ENCODE assay signal across 27 mouse cellular contexts in genomic region chr13:55840223-55840622, GRCm38 (mm10). TPM values are rescaled to one million over a fixed set of nuclear protein-coding genes. Genes with fewer than 3 reads are reported as not detected.
DNase-seq lines count a peak whose midpoint lies in the region; ATAC-seq and TF ChIP-seq lines count a peak whose summit lies in the region.
"Had no signal": no experiment of that assay in that cellular context is flagged by ENCODE, and none has a peak within 500 bp of the region (broad histone marks: within the 10 kb centered on the region; RNA-seq: fewer than 3 reads in every experiment).

No protein-coding gene starts in this region.

- TF ChIP-seq CTCF in hindbrain, postnatal 0 days (IDR thresholded peaks at IDR 0.05; ENCODE audit: low read depth): no peak
- TF ChIP-seq CTCF in layer of hippocampus, adult 2 months (conservative IDR thresholded peaks at IDR 0.05): no peak

- no peak overlapping the region for H3K4me3 ChIP-seq in hindbrain, embryonic 11.5 days (ENCODE audit: low read depth, low read length)
- no peak overlapping the region for H3K4me3 ChIP-seq in hindbrain, postnatal 0 days (ENCODE audit: low read length)
- H3K4me3 ChIP-seq in embryonic facial prominence, embryonic 10.5 days: peak overlapping the region; percentile 8; the same call in 1 of the 2 replicates
- no peak overlapping the region for H3K4me3 ChIP-seq in layer of hippocampus, adult 2 months
- H3K4me3 ChIP-seq: forebrain, embryonic 12.5 days; heart, embryonic 10.5 days; hindbrain, embryonic 15.5 days; megakaryocyte, embryonic 14.5 days; myocyte had no signal

- WGBS in hindbrain, embryonic 11.5 days: 23% methylated on average over 14 of the region's 14 CpGs
- WGBS in hindbrain, postnatal 0 days: 16% methylated on average over 14 of the region's 14 CpGs
- 37% methylated on average over 14 of the region's 14 CpGs for WGBS in embryonic facial prominence, embryonic 10.5 days

- peaks cover 74% of the 10 kb centered on the region for H3K27me3 ChIP-seq in hindbrain, embryonic 11.5 days (ENCODE audit: control insufficient read depth, insufficient read depth, low read length)
- peaks cover 76% of the 10 kb centered on the region for H3K27me3 ChIP-seq in hindbrain, postnatal 0 days (ENCODE audit: insufficient read depth, low read length)
- H3K27me3 ChIP-seq in embryonic facial prominence, embryonic 10.5 days (replicated peaks; ENCODE audit: low read depth, poor library complexity, severe bottlenecking): peaks cover 87% of the 10 kb centered on the region

- 0 out of 2 replicates have a peak, but pooled peaks cover 3% of the 10 kb centered on the region for H3K9me3 ChIP-seq in hindbrain, embryonic 11.5 days (ENCODE audit: control insufficient read depth, low read length)
- no peaks in the 10 kb centered on the region for H3K9me3 ChIP-seq in hindbrain, postnatal 0 days (ENCODE audit: low read length)
- H3K9me3 ChIP-seq in embryonic facial prominence, embryonic 10.5 days: peaks cover 6% of the 10 kb centered on the region
- H3K9me3 ChIP-seq: hindbrain, embryonic 15.5 days had no signal

- H3K4me2 ChIP-seq in hindbrain, embryonic 11.5 days (replicated peaks; ENCODE audit: low read depth, low read length): no peak overlapping the region
- H3K4me2 ChIP-seq in hindbrain, postnatal 0 days (ENCODE audit: low read depth, low read length): no peak overlapping the region
- H3K4me2 ChIP-seq: forebrain, embryonic 12.5 days; hindbrain, embryonic 15.5 days; liver, embryonic 11.5 days had no signal

- H3K36me3 ChIP-seq in hindbrain, embryonic 11.5 days (ENCODE audit: control insufficient read depth, insufficient read depth, low read length): no peaks in the 10 kb centered on the region
- no peaks in the 10 kb centered on the region for H3K36me3 ChIP-seq in hindbrain, postnatal 0 days (ENCODE audit: insufficient read depth, low read length)
- H3K36me3 ChIP-seq in embryonic facial prominence, embryonic 10.5 days (replicated peaks): no peaks in the 10 kb centered on the region
- H3K36me3 ChIP-seq: forebrain, embryonic 12.5 days; heart, embryonic 10.5 days; hindbrain, embryonic 15.5 days had no signal

- H3K9ac ChIP-seq in hindbrain, embryonic 11.5 days (ENCODE audit: low read depth, low read length): no peak overlapping the region
- H3K9ac ChIP-seq in hindbrain, postnatal 0 days (replicated peaks; ENCODE audit: low read length): no peak overlapping the region
- H3K9ac ChIP-seq: forebrain, embryonic 12.5 days; hindbrain, embryonic 15.5 days had no signal

- no peaks in the 10 kb centered on the region; the same call in 1 of the 2 replicates for H3K4me1 ChIP-seq in hindbrain, embryonic 11.5 days (replicated peaks; ENCODE audit: control insufficient read depth, insufficient read depth, low read length)
- no peaks in the 10 kb centered on the region for H3K4me1 ChIP-seq in hindbrain, postnatal 0 days (ENCODE audit: insufficient read depth, low read length)
- peaks cover 51% of the 10 kb centered on the region for H3K4me1 ChIP-seq in embryonic facial prominence, embryonic 10.5 days

- H3K27ac ChIP-seq in hindbrain, embryonic 11.5 days (ENCODE audit: low read depth, low read length): no peak overlapping the region
- H3K27ac ChIP-seq in hindbrain, postnatal 0 days: no peak overlapping the region
- H3K27ac ChIP-seq in embryonic facial prominence, embryonic 10.5 days (replicated peaks): no peak overlapping the region; the same call in 1 of the 2 replicates
- no peak overlapping the region for H3K27ac ChIP-seq in layer of hippocampus, adult 2 months
- H3K27ac ChIP-seq: forebrain, embryonic 12.5 days; heart, embryonic 10.5 days; hindbrain, embryonic 15.5 days; kidney, postnatal 0 days had no signal

- ATAC-seq in hindbrain, embryonic 11.5 days (ENCODE audit: low FRiP score): no peak
- ATAC-seq in hindbrain, postnatal 0 days: no peak
- ATAC-seq in CD4-positive, CD25-positive, alpha-beta regulatory T cell, adult 4 months: no peak
- ATAC-seq: intestine, postnatal 0 days had no signal

- DNase-seq in hindbrain, embryonic 11.5 days (ENCODE audit: low spot score): peak; percentile 46
- DNase-seq in hindbrain, postnatal 0 days (ENCODE audit: low spot score): no peak
- peak; percentile 34 for DNase-seq in Muller cell, postnatal 12 days (ENCODE audit: inconsistent ontology term)
- DNase-seq in embryonic facial prominence, embryonic 10.5 days (ENCODE audit: low spot score): peak; percentile 46
- DNase-seq in retina, embryonic 14.5 days (ENCODE audit: low spot score): peak; percentile 86
- DNase-seq in layer of hippocampus, adult 2 months (ENCODE audit: low spot score in 2 of 2): no peak
- DNase-seq: adrenal gland, adult 2 months; cerebellum, adult 8-10 months; gastrocnemius, postnatal 36 days; lung, adult 18-20 months; right cerebral cortex, postnatal 4 days; thymus, postnatal 25 days had no signal

RNA-seq across cellular contexts. Expression of gene Pitx1, which starts 4.2 kb away (rescaled TPM):
- 0.25 and 0.43 TPM in 2 replicates for polyA plus RNA-seq in hindbrain, embryonic 11.5 days (2014; fragmentation: Nextera tagmentation; extraction: Ambion mirVana)
- 0.63 TPM in 1 of 2 replicates, not detected in the other for total RNA-seq in hindbrain, postnatal 0 days (2014; rRNA removed)
- polyA plus RNA-seq in hindbrain, postnatal 0 days (2015; fragmentation: Nextera tagmentation; extraction: Ambion mirVana): not detected in 2 replicates
- polyA plus RNA-seq in embryonic facial prominence, embryonic 10.5 days (2016; fragmentation: Nextera tagmentation; extraction: Ambion mirVana): 44.2 and 52.9 TPM in 2 replicates
- polyA plus RNA-seq in CD4-positive, CD25-positive, alpha-beta regulatory T cell, adult 4 months (2017; shearing (Covaris generic)): not detected
- not detected for total RNA-seq in layer of hippocampus, adult 2 months (2021)
- total RNA-seq: adrenal gland, adult 2 months; common myeloid progenitor, adult 5-6 weeks; left cerebral cortex, adult 18-20 months; left cerebral cortex, postnatal 36 days; neutrophil, adult 5-6 weeks had no signal
- polyA plus RNA-seq: adrenal gland, adult 2 months; C2C12; heart, postnatal 0 days; myocyte had no signal

RNA-seq across cellular contexts. Expression of gene Catsper3, which starts 55.9 kb away (rescaled TPM):
- 0.15 TPM in 1 of 2 replicates, not detected in the other for polyA plus RNA-seq in hindbrain, embryonic 11.5 days (2014; fragmentation: Nextera tagmentation; extraction: Ambion mirVana)
- total RNA-seq in hindbrain, postnatal 0 days (2014; rRNA removed): not detected in 2 replicates
- polyA plus RNA-seq in hindbrain, postnatal 0 days (2015; fragmentation: Nextera tagmentation; extraction: Ambion mirVana): 0.26 and 0.43 TPM in 2 replicates
- polyA plus RNA-seq in embryonic facial prominence, embryonic 10.5 days (2016; fragmentation: Nextera tagmentation; extraction: Ambion mirVana): not detected in 2 replicates
- under 1 TPM in 1 of 2 experiments, not detected in 1; 0.58 TPM for polyA plus RNA-seq in CD4-positive, CD25-positive, alpha-beta regulatory T cell, adult 4 months (2017; shearing (Covaris generic))
- under 1 TPM in 1 of 2 experiments, not detected in 1; 0.27 TPM for total RNA-seq in layer of hippocampus, adult 2 months (2021)
- total RNA-seq: common myeloid progenitor, adult 5-6 weeks; neutrophil, adult 5-6 weeks had no signal
- polyA plus RNA-seq: forebrain, embryonic 12.5 days; hindbrain, embryonic 15.5 days; liver, embryonic 11.5 days had no signal

Comparison
In these comparisons a context has a peak if more than half of its experiments do, and no peak if none do; other contexts are left out.
1. DNase-seq: peak in hindbrain, embryonic 11.5 days (single experiment), Muller cell, postnatal 12 days (single experiment), embryonic facial prominence, embryonic 10.5 days (single experiment) and retina, embryonic 14.5 days (single experiment); none in hindbrain, postnatal 0 days (single experiment) and layer of hippocampus, adult 2 months (0 of 2).
2. RNA of gene Pitx1, which starts 4.2 kb away (polyA plus RNA-seq): 44.2 to 52.9 TPM in embryonic facial prominence, embryonic 10.5 days; 0.25 to 0.43 TPM in hindbrain, embryonic 11.5 days, not detected in hindbrain, postnatal 0 days and not detected in CD4-positive, CD25-positive, alpha-beta regulatory T cell, adult 4 months; every median in the first group is over 10 times any median in the second.